Mouse (Mus musculus): ENCODE data around the gene Vps35. TPM values are rescaled to one million over a fixed set of nuclear protein-coding genes. Genes with fewer than 3 reads are reported as not detected.

The Vps35 gene
- polyA plus RNA-seq, 1 experiment from 2014 or later = 140 TPM

DNA sequence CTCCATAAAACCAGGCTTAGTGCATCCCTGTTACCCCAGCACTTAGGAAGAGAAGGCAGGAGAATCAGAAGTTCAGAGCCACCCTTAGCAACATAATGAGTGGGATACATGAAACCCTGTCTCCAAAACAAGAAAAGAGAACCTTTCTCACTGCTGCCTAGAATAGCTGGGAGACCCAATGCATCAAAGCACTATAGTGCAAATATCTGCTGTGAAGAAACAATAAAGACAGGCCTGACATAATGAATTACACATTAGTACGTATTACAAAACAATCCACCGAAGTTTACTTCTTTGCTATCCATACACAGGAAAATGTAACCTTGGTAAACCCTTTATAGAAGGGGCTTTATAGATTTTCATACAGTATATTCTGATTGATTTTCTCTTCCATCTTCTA lies 9.0 kb upstream of the Vps35 start:
- no peak overlapping the region for H3K4me3 ChIP-seq
- no peak overlapping the region for H3K27ac ChIP-seq (replicated peaks)
- 94% methylated on average over 2 of the region's 2 CpGs for WGBS
- no peaks in the 10 kb centered on the region for H3K27me3 ChIP-seq (replicated peaks; ENCODE audit: low read depth, poor library complexity, severe bottlenecking)
- H3K36me3 ChIP-seq (replicated peaks) = peaks cover 64% of the 10 kb centered on the region
- no peak for DNase-seq (ENCODE audit: low spot score)
- no peaks in the 10 kb centered on the region for H3K9me3 ChIP-seq
- H3K4me1 ChIP-seq = no peaks in the 10 kb centered on the region

DNA sequence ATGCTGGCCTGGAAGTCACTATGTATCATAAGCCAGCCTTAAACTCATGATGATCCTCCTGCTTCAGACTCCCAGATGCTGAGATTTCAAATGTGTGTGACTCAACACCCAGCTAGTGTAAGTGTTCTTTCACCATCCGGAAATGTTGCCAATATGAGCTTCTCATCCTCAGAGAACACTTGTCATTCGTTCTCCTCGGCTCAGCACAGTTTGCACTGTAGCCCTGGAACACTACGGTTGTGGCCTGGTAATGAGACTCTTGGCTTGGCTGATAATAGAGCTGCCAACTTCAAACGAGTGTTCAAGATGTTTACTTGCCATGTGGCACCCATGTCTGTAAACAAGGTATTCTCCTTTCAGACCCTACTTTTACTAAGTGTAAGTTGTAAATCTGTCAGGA lies 3.9 kb upstream of the Vps35 start:
- 91% methylated on average over 5 of the region's 5 CpGs for WGBS
- DNase-seq (ENCODE audit: low spot score) = no peak

GRCm38 (mm10) chr8:85302931-85303330 lies 3.3 kb upstream of the Vps35 start:
- no peak for DNase-seq (ENCODE audit: low spot score)
- Histone ChIP-seq H3K4me3 (no peak overlapping the region), H3K36me3 (replicated peaks) (peaks cover 69% of the 10 kb centered on the region), H3K9me3 (no peaks in the 10 kb centered on the region), H3K4me1 (peaks cover 29% of the 10 kb centered on the region), H3K27me3 (replicated peaks; ENCODE audit: low read depth, poor library complexity, severe bottlenecking) (no peaks in the 10 kb centered on the region), H3K27ac (replicated peaks) (no peak overlapping the region)
- WGBS = 90% methylated on average over 3 of the region's 3 CpGs

More for the DNA sequence above, 3.9 kb upstream of the Vps35 start:
- peaks cover 23% of the 10 kb centered on the region for H3K4me1 ChIP-seq
- H3K9me3 ChIP-seq = no peaks in the 10 kb centered on the region
- H3K4me3 ChIP-seq = no peak overlapping the region
- no peaks in the 10 kb centered on the region for H3K27me3 ChIP-seq (replicated peaks; ENCODE audit: low read depth, poor library complexity, severe bottlenecking)
- H3K27ac ChIP-seq (replicated peaks) = no peak overlapping the region
- peaks cover 75% of the 10 kb centered on the region for H3K36me3 ChIP-seq (replicated peaks)

DNA sequence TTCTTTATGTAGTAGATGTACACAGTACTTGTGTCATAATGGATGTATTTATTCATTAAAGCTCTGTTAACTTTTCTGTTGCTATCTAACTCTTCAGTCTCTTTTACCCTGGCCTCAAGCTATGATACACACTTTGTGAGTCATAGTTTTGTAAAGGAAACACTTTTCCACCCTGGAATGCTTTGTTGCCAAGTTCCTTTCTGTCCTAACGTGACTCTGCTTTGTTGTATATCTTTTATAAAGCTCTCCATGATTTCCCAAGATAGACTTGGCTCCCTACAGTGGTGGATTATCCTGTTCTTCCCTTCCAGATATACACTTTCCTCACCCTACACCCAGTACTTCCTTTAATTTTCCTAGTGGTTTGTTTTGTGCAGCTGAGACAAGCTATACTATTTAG lies 2.3 kb upstream of the Vps35 start:
- no peaks in the 10 kb centered on the region for H3K27me3 ChIP-seq (replicated peaks; ENCODE audit: low read depth, poor library complexity, severe bottlenecking)
- no peak for DNase-seq (ENCODE audit: low spot score)
- H3K4me3 ChIP-seq = peak overlapping the region; percentile 13; the same call in 1 of the 2 replicates
- WGBS = 79% methylated on average over 1 of the region's 1 CpGs
- H3K36me3 ChIP-seq (replicated peaks) = peaks cover 59% of the 10 kb centered on the region
- H3K27ac ChIP-seq (replicated peaks) = no peak overlapping the region
- no peaks in the 10 kb centered on the region for H3K9me3 ChIP-seq
- H3K4me1 ChIP-seq = peaks cover 33% of the 10 kb centered on the region

DNA sequence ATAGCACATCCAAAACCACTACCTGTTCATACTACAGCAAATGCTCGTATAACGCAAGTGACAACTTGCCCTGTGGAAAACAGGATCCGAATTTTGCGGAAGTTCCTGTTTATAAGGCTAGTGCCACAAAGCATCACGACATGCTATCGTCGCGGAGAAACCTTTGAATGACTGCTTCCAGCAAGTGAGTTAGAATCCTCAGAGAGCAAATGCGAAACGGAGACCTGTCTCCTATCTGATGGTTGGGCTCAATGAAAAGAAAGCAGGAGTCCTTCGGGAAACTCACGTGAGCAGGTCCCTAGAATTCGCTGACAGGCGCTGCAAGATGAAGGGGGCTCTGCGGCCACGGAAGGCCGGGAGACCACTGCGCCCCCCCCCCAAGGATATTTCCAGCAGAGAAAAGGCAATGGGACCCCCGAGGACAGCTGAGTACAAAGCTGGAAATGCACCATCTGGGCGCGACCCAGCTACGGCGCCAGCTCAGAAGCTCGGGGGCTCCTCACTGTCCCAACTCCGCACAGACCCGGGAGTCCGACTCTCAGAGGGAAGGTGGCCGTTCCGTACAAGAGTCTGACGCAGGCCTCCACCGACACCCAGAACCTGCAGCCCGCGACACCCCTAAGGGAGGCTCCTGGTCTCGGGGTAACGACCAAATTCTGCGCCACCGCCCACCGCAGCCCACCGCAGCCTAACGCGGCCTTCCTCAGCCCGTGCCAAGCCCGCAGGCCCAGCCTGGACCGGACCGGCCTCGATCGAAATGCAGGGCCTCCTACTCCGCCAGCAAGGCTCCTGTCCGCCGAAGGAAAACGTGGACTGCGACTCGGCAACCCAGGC lies 785 bp downstream of the Vps35 start:
- Histone ChIP-seq H3K27me3 (replicated peaks; ENCODE audit: low read depth, poor library complexity, severe bottlenecking) (no peaks in the 10 kb centered on the region), H3K9me3 (no peaks in the 10 kb centered on the region), H3K36me3 (replicated peaks) (peaks cover 39% of the 10 kb centered on the region), H3K4me1 (peaks cover 33% of the 10 kb centered on the region), H3K4me3 (peak overlapping the region; percentile 99), H3K27ac (replicated peaks) (peak overlapping the region; percentile 98)
- DNase-seq (ENCODE audit: low spot score) = no peak
- WGBS = under 1% methylated on average over 53 of the region's 53 CpGs

- Histone ChIP-seq H3K9me3 (no peaks in the 10 kb centered on the region), H3K36me3 (replicated peaks) (peaks cover 93% of the 10 kb centered on the region), H3K4me1 (no peaks in the 10 kb centered on the region), H3K27ac (replicated peaks) (no peak overlapping the region), H3K27me3 (replicated peaks; ENCODE audit: low read depth, poor library complexity, severe bottlenecking) (no peaks in the 10 kb centered on the region), H3K4me3 (no peak overlapping the region)
- no peak for DNase-seq (ENCODE audit: low spot score)
- WGBS = 95% methylated on average over 1 of the region's 1 CpGs
Observed at GRCm38 (mm10) chr8:85286846-85287245, 12.8 kb downstream of the Vps35 start.

GRCm38 (mm10) chr8:85227297-85227696 lies 72.3 kb downstream of the Vps35 start:
- 73% methylated on average over 1 of the region's 1 CpGs for WGBS

GRCm38 (mm10) chr8:85225688-85226087 lies 73.9 kb downstream of the Vps35 start, which contains the start of gene Olfr371:
Olfr371 (plus strand) TSS chr8:85225988.
- Histone ChIP-seq H3K27ac (replicated peaks) (no peak within 1 kb of the TSS), H3K4me3 (no peak within 1 kb of the TSS), H3K9me3 (no peaks in the 10 kb centered on the region), H3K36me3 (replicated peaks) (no peaks in the 10 kb centered on the region), H3K27me3 (replicated peaks; ENCODE audit: low read depth, poor library complexity, severe bottlenecking) (no peaks in the 10 kb centered on the region), H3K4me1 (no peaks in the 10 kb centered on the region)
- WGBS = 39% methylated on average over 1 of the region's 1 CpGs
- no peak for DNase-seq (ENCODE audit: low spot score)

More at GRCm38 (mm10) chr8:85227297-85227696, 72.3 kb downstream of the Vps35 start:
- H3K4me3 ChIP-seq = no peak overlapping the region
- DNase-seq (ENCODE audit: low spot score) = no peak
- no peaks in the 10 kb centered on the region for H3K27me3 ChIP-seq (replicated peaks; ENCODE audit: low read depth, poor library complexity, severe bottlenecking)
- no peaks in the 10 kb centered on the region for H3K9me3 ChIP-seq
- H3K36me3 ChIP-seq (replicated peaks) = no peaks in the 10 kb centered on the region
- no peak overlapping the region for H3K27ac ChIP-seq (replicated peaks)
- H3K4me1 ChIP-seq = no peaks in the 10 kb centered on the region

DNA sequence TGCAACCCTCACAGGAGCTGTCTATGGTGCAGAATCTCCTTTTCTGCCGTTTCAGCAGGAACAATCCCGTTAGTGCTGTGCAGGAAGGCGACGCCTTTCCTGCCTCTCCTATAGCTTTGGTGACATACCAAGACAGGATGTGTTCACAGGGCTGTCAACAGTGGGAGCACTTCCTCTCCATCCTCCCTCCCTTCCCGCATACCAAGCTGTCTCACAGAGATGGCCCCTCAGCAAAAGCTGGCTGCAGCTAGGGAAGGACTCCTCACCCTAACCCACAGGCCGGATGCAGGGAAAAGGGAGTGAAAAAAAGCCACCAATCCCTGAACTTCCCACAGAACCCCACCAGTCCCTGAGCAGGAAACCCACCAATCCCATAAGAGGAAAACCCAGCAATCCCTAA lies 78.6 kb downstream of the Vps35 start:
- 49% methylated on average over 6 of the region's 6 CpGs for WGBS
- Histone ChIP-seq H3K9me3 (no peaks in the 10 kb centered on the region), H3K27me3 (replicated peaks; ENCODE audit: low read depth, poor library complexity, severe bottlenecking) (no peaks in the 10 kb centered on the region), H3K4me1 (no peaks in the 10 kb centered on the region), H3K36me3 (replicated peaks) (no peaks in the 10 kb centered on the region), H3K4me3 (no peak overlapping the region), H3K27ac (replicated peaks) (no peak overlapping the region)
- DNase-seq (ENCODE audit: low spot score) = peak; percentile 15

- Histone ChIP-seq H3K4me1 (no peaks in the 10 kb centered on the region), H3K9me3 (no peaks in the 10 kb centered on the region), H3K27me3 (replicated peaks; ENCODE audit: low read depth, poor library complexity, severe bottlenecking) (no peaks in the 10 kb centered on the region), H3K4me3 (no peak overlapping the region), H3K27ac (replicated peaks) (no peak overlapping the region), H3K36me3 (replicated peaks) (no peaks in the 10 kb centered on the region)
- WGBS = 81% methylated on average over 4 of the region's 4 CpGs
- DNase-seq (ENCODE audit: low spot score) = no peak
Observed at GRCm38 (mm10) chr8:85220220-85220619, 79.4 kb downstream of the Vps35 start.

Other genes with a start within 250 kb of the Vps35 start
- gene Fbxw9, start 239.7 kb downstream of the Vps35 start, polyA plus RNA-seq (2016; fragmentation: Nextera tagmentation; extraction: Ambion mirVana) = 21.4 and 25.1 TPM in 2 replicates
- not detected in 2 replicates for gene Gm5741, start 231.8 kb downstream of the Vps35 start, polyA plus RNA-seq (2016; fragmentation: Nextera tagmentation; extraction: Ambion mirVana)
- 70.5 and 74.5 TPM in 2 replicates for gene Dhps, start 228.0 kb downstream of the Vps35 start, polyA plus RNA-seq (2016; fragmentation: Nextera tagmentation; extraction: Ambion mirVana)
- 126 and 127 TPM in 2 replicates for gene Wdr83os, start 219.1 kb downstream of the Vps35 start, polyA plus RNA-seq (2016; fragmentation: Nextera tagmentation; extraction: Ambion mirVana)
- gene Wdr83, start 218.5 kb downstream of the Vps35 start, polyA plus RNA-seq (2016; fragmentation: Nextera tagmentation; extraction: Ambion mirVana) = 64.3 and 65.8 TPM in 2 replicates
- 26.1 and 27.2 TPM in 2 replicates for gene Man2b1, start 216.5 kb downstream of the Vps35 start, polyA plus RNA-seq (2016; fragmentation: Nextera tagmentation; extraction: Ambion mirVana)
- gene Zfp791, start 176.7 kb downstream of the Vps35 start, polyA plus RNA-seq (2016; fragmentation: Nextera tagmentation; extraction: Ambion mirVana) = 1.6 and 1.9 TPM in 2 replicates
- not detected in 2 replicates for gene Cks1brt, start 147.9 kb downstream of the Vps35 start, polyA plus RNA-seq (2016; fragmentation: Nextera tagmentation; extraction: Ambion mirVana)
- not detected in 2 replicates for gene Olfr371, start 73.8 kb downstream of the Vps35 start, polyA plus RNA-seq (2016; fragmentation: Nextera tagmentation; extraction: Ambion mirVana)
- 154 and 158 TPM in 2 replicates for gene Orc6, start 170 bp downstream of the Vps35 start, polyA plus RNA-seq (2016; fragmentation: Nextera tagmentation; extraction: Ambion mirVana)
- gene Mylk3, start 86.5 kb upstream of the Vps35 start, polyA plus RNA-seq (2016; fragmentation: Nextera tagmentation; extraction: Ambion mirVana) = 2.6 TPM in 2 replicates
- 43.3 and 44.4 TPM in 2 replicates for gene 4921524J17Rik, start 133.0 kb upstream of the Vps35 start, polyA plus RNA-seq (2016; fragmentation: Nextera tagmentation; extraction: Ambion mirVana)
- gene Gpt2, start 192.8 kb upstream of the Vps35 start, polyA plus RNA-seq (2016; fragmentation: Nextera tagmentation; extraction: Ambion mirVana) = 47.8 and 48.7 TPM in 2 replicates